ENCODE assay signal across 26 mouse cellular contexts in the genomic region with DNA sequence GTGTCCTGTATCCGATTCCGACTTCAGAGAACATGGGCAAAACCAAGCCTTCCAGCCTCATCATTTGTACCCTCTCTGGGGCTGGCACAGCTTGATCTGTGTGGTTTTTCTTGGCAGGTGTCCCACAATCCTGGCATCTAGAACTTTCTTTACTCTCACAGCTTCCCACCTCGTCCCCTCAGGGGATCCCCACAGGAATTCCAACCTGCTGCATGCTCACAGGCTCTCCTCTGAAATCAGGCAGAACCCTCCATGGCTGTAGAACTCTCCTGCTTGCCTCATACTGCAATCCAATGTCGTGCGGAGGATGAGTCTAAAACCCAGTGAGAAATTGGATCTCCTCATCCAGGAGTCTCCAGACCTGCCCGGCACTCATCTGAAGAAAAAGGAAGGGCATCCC. TPM values are rescaled to one million over a fixed set of nuclear protein-coding genes. Genes with fewer than 3 reads are reported as not detected.
A peak's percentile ranks its signal among the peaks of the same experiment; 100 is the strongest.
DNase-seq lines count a peak whose midpoint lies in the region; ATAC-seq and TF ChIP-seq lines count a peak whose summit lies in the region.
"Had no signal": no experiment of that assay in that cellular context is flagged by ENCODE, and none has a peak within 500 bp of the region (broad histone marks: within the 10 kb centered on the region; RNA-seq: fewer than 3 reads in every experiment).

No protein-coding gene starts in this region.

- H3K9me3 ChIP-seq in kidney, embryonic 14.5 days (ENCODE audit: control insufficient read depth, low read length): no peaks in the 10 kb centered on the region
- no peaks in the 10 kb centered on the region; the same call in 1 of the 2 replicates for H3K9me3 ChIP-seq in ES-E14 (ENCODE audit: control insufficient read depth, insufficient read depth, low read depth, low read length)
- H3K9me3 ChIP-seq: embryonic facial prominence, embryonic 10.5 days; embryonic facial prominence, embryonic 13.5 days; forebrain, embryonic 12.5 days; forebrain, embryonic 15.5 days; hindbrain, embryonic 12.5 days; hindbrain, embryonic 15.5 days; intestine, embryonic 15.5 days had no signal

- in situ Hi-C loops in ES-E14 (cut with MboI; ENCODE audit: low sequenced_read_pairs in 2 of 2, unreplicated experiment in 2 of 2): no loop called here

- H3K27ac ChIP-seq in kidney, adult 2 months (ENCODE audit: insufficient read depth, low read depth, low read length): no peak overlapping the region
- no peak overlapping the region for H3K27ac ChIP-seq in kidney, embryonic 14.5 days (ENCODE audit: low read depth, low read length)
- peak overlapping the region; percentile 2; the same call in 1 of the 2 replicates for H3K27ac ChIP-seq in ES-E14 (ENCODE audit: insufficient read depth, low read depth, low read length, poor library complexity, severe bottlenecking)
- H3K27ac ChIP-seq: embryonic facial prominence, embryonic 10.5 days; embryonic facial prominence, embryonic 13.5 days; forebrain, embryonic 12.5 days; forebrain, embryonic 15.5 days; heart, adult 2 months; hindbrain, embryonic 12.5 days; hindbrain, embryonic 15.5 days; intestine, embryonic 15.5 days had no signal

- H3K4me1 ChIP-seq in kidney, adult 2 months (ENCODE audit: control insufficient read depth, insufficient read depth, low read length): no peaks in the 10 kb centered on the region; the same call in 1 of the 2 replicates
- no peaks in the 10 kb centered on the region for H3K4me1 ChIP-seq in kidney, embryonic 14.5 days (ENCODE audit: control insufficient read depth, insufficient read depth, low read length)
- peaks cover 17 to 21% of the 10 kb centered on the region in 2 experiments for H3K4me1 ChIP-seq in ES-E14 (ENCODE audit: control insufficient read depth in 2 of 2, insufficient read depth in 2 of 2, low read length in 2 of 2, poor library complexity in 1 of 2)
- H3K4me1 ChIP-seq: forebrain, embryonic 15.5 days had no signal

- ATAC-seq in kidney, embryonic 14.5 days (ENCODE audit: low FRiP score, low TSS enrichment): no peak
- ATAC-seq: activated CD4-positive, CD25-positive, alpha-beta regulatory T cell, adult 4 months; CD4-positive, CD25-positive, alpha-beta regulatory T cell, adult 4 months; forebrain, embryonic 15.5 days; intestine, embryonic 15.5 days had no signal

- 77% methylated on average over 6 of the region's 6 CpGs for WGBS in kidney, adult 2 months
- WGBS in kidney, embryonic 14.5 days: 88% methylated on average over 6 of the region's 6 CpGs

- H3K36me3 ChIP-seq in kidney, adult 2 months (ENCODE audit: control insufficient read depth, insufficient read depth, low read length): no peaks in the 10 kb centered on the region; the same call in 1 of the 2 replicates
- no peaks in the 10 kb centered on the region for H3K36me3 ChIP-seq in kidney, embryonic 14.5 days (ENCODE audit: control insufficient read depth, insufficient read depth, low read length)
- H3K36me3 ChIP-seq in ES-E14 (ENCODE audit: control insufficient read depth, insufficient read depth, low read length, poor library complexity, severe bottlenecking): peaks cover 3% of the 10 kb centered on the region; the same call in 1 of the 2 replicates
- H3K36me3 ChIP-seq: embryonic facial prominence, embryonic 10.5 days; embryonic facial prominence, embryonic 13.5 days; forebrain, embryonic 12.5 days; forebrain, embryonic 15.5 days; hindbrain, embryonic 12.5 days; hindbrain, embryonic 15.5 days; intestine, embryonic 15.5 days had no signal

- no peak for TF ChIP-seq POLR2A in kidney, adult 2 months (IDR thresholded peaks at IDR 0.05; ENCODE audit: low read depth, low read length)

- TF ChIP-seq CTCF in kidney, adult 2 months (conservative IDR thresholded peaks at IDR 0.05; ENCODE audit: insufficient read depth, insufficient read length, low read depth, low read length): no peak

- DNase-seq in kidney, adult 2 months: peak; percentile 49
- peak; percentile 40 for DNase-seq in 3T3-L1 (ENCODE audit: low read depth, low spot score)
- DNase-seq in ES-E14 (ENCODE audit: low read depth, low spot score): no peak
- peak; percentile 10 for DNase-seq in induced T-regulatory cell, adult 2 months (ENCODE audit: low read depth)
- no peak for DNase-seq in urinary bladder, postnatal 25 days (ENCODE audit: low spot score)
- DNase-seq in cerebellum, adult 11-12 months: no peak
- DNase-seq: adrenal gland, postnatal 10 days; cerebellum, adult 11 months; cerebellum, adult 8-10 months; cerebellum, postnatal 10 days; cerebellum, postnatal 36 days; embryo, embryonic 11 days; gastrocnemius, postnatal 25 days; heart, adult 2 months had no signal

- H3K9ac ChIP-seq in kidney, embryonic 14.5 days (ENCODE audit: low read depth, low read length): no peak overlapping the region
- no peak overlapping the region for H3K9ac ChIP-seq in ES-E14 (ENCODE audit: insufficient read depth, low read depth, low read length, poor library complexity, severe bottlenecking)
- H3K9ac ChIP-seq: embryonic facial prominence, embryonic 13.5 days; forebrain, embryonic 12.5 days; forebrain, embryonic 15.5 days; hindbrain, embryonic 12.5 days; hindbrain, embryonic 15.5 days; intestine, embryonic 15.5 days had no signal

- no peaks in the 10 kb centered on the region for H3K27me3 ChIP-seq in kidney, adult 2 months (replicated peaks; ENCODE audit: control insufficient read depth, insufficient read depth, low read length)
- H3K27me3 ChIP-seq in kidney, embryonic 14.5 days (ENCODE audit: control insufficient read depth, insufficient read depth, low read length): no peaks in the 10 kb centered on the region
- H3K27me3 ChIP-seq: embryonic facial prominence, embryonic 13.5 days; forebrain, embryonic 12.5 days; forebrain, embryonic 15.5 days; hindbrain, embryonic 12.5 days; hindbrain, embryonic 15.5 days; intestine, embryonic 15.5 days had no signal

- H3K4me2 ChIP-seq in kidney, embryonic 14.5 days (replicated peaks; ENCODE audit: low read depth, low read length): no peak overlapping the region
- H3K4me2 ChIP-seq: embryonic facial prominence, embryonic 13.5 days; forebrain, embryonic 12.5 days; forebrain, embryonic 15.5 days; heart, embryonic 11.5 days; hindbrain, embryonic 12.5 days; hindbrain, embryonic 15.5 days; intestine, embryonic 15.5 days had no signal

- no peak overlapping the region for H3K4me3 ChIP-seq in kidney, adult 2 months (ENCODE audit: insufficient read depth, low read depth, low read length)
- no peak overlapping the region for H3K4me3 ChIP-seq in kidney, embryonic 14.5 days (ENCODE audit: low read length)
- no peak overlapping the region for H3K4me3 ChIP-seq in ES-E14 (ENCODE audit: insufficient read depth in 1 of 2, low read depth in 1 of 2, low read length in 2 of 2, poor library complexity in 1 of 2, severe bottlenecking in 1 of 2)
- H3K4me3 ChIP-seq: embryonic facial prominence, embryonic 10.5 days; embryonic facial prominence, embryonic 13.5 days; erythroblast, embryonic 14.5 days; forebrain, embryonic 12.5 days; forebrain, embryonic 15.5 days; heart, adult 2 months; hindbrain, embryonic 12.5 days; hindbrain, embryonic 15.5 days; intestine, embryonic 15.5 days had no signal

TF ChIP-seq in ES-E14, 5 proteins besides CTCF, POLR2A, EP300 and RAD21:
- TF ChIP-seq HCFC1 (IDR thresholded peaks at IDR 0.05; ENCODE audit: borderline replicate concordance, insufficient read depth, low read length): no peak
- TF ChIP-seq ZNF384 (IDR thresholded peaks at IDR 0.05; ENCODE audit: low read depth, low read length): no peak
- no peak for TF ChIP-seq CHD2 (IDR thresholded peaks at IDR 0.05; ENCODE audit: low read depth, low read length)
- no peak for TF ChIP-seq ZC3H11A (IDR thresholded peaks at IDR 0.05; ENCODE audit: borderline replicate concordance, low read depth, low read length)
- TF ChIP-seq MAFK (IDR thresholded peaks at IDR 0.05; ENCODE audit: insufficient read depth, low read depth, low read length): no peak

RNA-seq across cellular contexts. Expression of a gene that starts 34.1 kb away (rescaled TPM):
- polyA plus RNA-seq in kidney, adult 2 months (2012; rRNA removed): 19.5 and 21.0 TPM in 2 replicates
- 4.6 and 9.1 TPM in 2 replicates for polyA plus RNA-seq in kidney, embryonic 14.5 days (2014; fragmentation: Nextera tagmentation; extraction: Ambion mirVana)
- total RNA-seq in ES-E14 (2012; rRNA removed): 25.7 and 52.9 TPM in 2 replicates

Comparison
In these comparisons a context has a peak if more than half of its experiments do, and no peak if none do; other contexts are left out.
1. DNase-seq: peak in kidney, adult 2 months (single experiment), 3T3-L1 (single experiment) and induced T-regulatory cell, adult 2 months (single experiment); none in ES-E14 (single experiment), urinary bladder, postnatal 25 days (single experiment) and cerebellum, adult 11-12 months (single experiment).